Mouse (Mus musculus): ENCODE data around the gene Snap25.

Snap25 gene

GRCm38 (mm10) chr2:136712441-136713015, 725 bp upstream of the Snap25 start:
- no peak for DNase-seq

- no peak for DNase-seq
These were observed 757 bp downstream of the Snap25 start for GRCm38 (mm10) chr2:136714008-136714411.

GRCm38 (mm10) chr2:136715531-136715930, 2.3 kb downstream of the Snap25 start:
- no peak for DNase-seq

GRCm38 (mm10) chr2:136716400-136716799, 3.1 kb downstream of the Snap25 start:
- DNase-seq = no peak

GRCm38 (mm10) chr2:136720235-136720634, 7.0 kb downstream of the Snap25 start:
- DNase-seq = no peak

GRCm38 (mm10) chr2:136738260-136738659, 25.0 kb downstream of the Snap25 start:
- no peak for DNase-seq

- no peak for DNase-seq
These were observed 29.0 kb downstream of the Snap25 start for GRCm38 (mm10) chr2:136742230-136742629.

- no peak for DNase-seq
These were observed 31.6 kb downstream of the Snap25 start for GRCm38 (mm10) chr2:136744683-136745326.

GRCm38 (mm10) chr2:136745327-136745994, 32.2 kb downstream of the Snap25 start:
- no peak for DNase-seq

- DNase-seq = no peak
These were observed 40.4 kb downstream of the Snap25 start for GRCm38 (mm10) chr2:136753682-136754081.

GRCm38 (mm10) chr2:136758809-136759551, 45.7 kb downstream of the Snap25 start:
- DNase-seq = no peak

- no peak for DNase-seq
These were observed 64.9 kb downstream of the Snap25 start for GRCm38 (mm10) chr2:136778156-136778555.

- no peak for DNase-seq
These were observed 65.4 kb downstream of the Snap25 start for GRCm38 (mm10) chr2:136778674-136779073.

- DNase-seq = no peak
These were observed 67.0 kb downstream of the Snap25 start for GRCm38 (mm10) chr2:136780268-136780667.

- DNase-seq = no peak
These were observed 71.1 kb downstream of the Snap25 start for GRCm38 (mm10) chr2:136784310-136784709.

GRCm38 (mm10) chr2:136788379-136788778, 75.1 kb downstream of the Snap25 start:
- DNase-seq = no peak

GRCm38 (mm10) chr2:136796518-136796917, 83.3 kb downstream of the Snap25 start:
- DNase-seq = no peak

- DNase-seq = no peak
These were observed 85.7 kb downstream of the Snap25 start for GRCm38 (mm10) chr2:136798887-136799430.

GRCm38 (mm10) chr2:136801102-136801501, 87.8 kb downstream of the Snap25 start:
- DNase-seq = no peak

GRCm38 (mm10) chr2:136802076-136802475, 88.8 kb downstream of the Snap25 start:
- DNase-seq = no peak

- DNase-seq = no peak
These were observed 89.9 kb downstream of the Snap25 start for GRCm38 (mm10) chr2:136803142-136803541.

GRCm38 (mm10) chr2:136807992-136808726, 94.9 kb downstream of the Snap25 start:
- no peak for DNase-seq
